Mouse (Mus musculus) c-Kit-positive CD71-positive TER-119-negative erythroid progenitor cells, embryonic 14.5 days (primary cell): ENCODE results near the gene Ogfod2.

Experiments
- DNase-seq: peaks from one replicate; pipeline ENCODE4 v3.0.0-alpha.2; 2013; ENCODE audit warnings: low read depth

The Ogfod2 gene

GRCm38 (mm10) chr5:124111742-124112497 lies at the start of gene Ogfod2:
Ogfod2 (plus strand) TSS chr5:124112297.
- peak; percentile 91 for DNase-seq

GRCm38 (mm10) chr5:124069657-124070056 lies 42.4 kb upstream of the Ogfod2 start:
- DNase-seq = no peak

- DNase-seq = no peak
Measured at GRCm38 (mm10) chr5:124073682-124074081, 38.4 kb upstream of the Ogfod2 start.

GRCm38 (mm10) chr5:124074845-124075307 lies 37.2 kb upstream of the Ogfod2 start:
- no peak for DNase-seq

- no peak for DNase-seq
Measured at GRCm38 (mm10) chr5:124075716-124076115, 36.4 kb upstream of the Ogfod2 start.

- DNase-seq = no peak
Measured at GRCm38 (mm10) chr5:124076559-124076958, 35.5 kb upstream of the Ogfod2 start.

GRCm38 (mm10) chr5:124077241-124077640 lies 34.9 kb upstream of the Ogfod2 start:
- DNase-seq = no peak

- DNase-seq = no peak
Measured at GRCm38 (mm10) chr5:124077856-124078460, 34.1 kb upstream of the Ogfod2 start.

- no peak for DNase-seq
Measured at GRCm38 (mm10) chr5:124078794-124079416, 33.2 kb upstream of the Ogfod2 start.

GRCm38 (mm10) chr5:124079880-124080279 lies 32.2 kb upstream of the Ogfod2 start:
- DNase-seq = no peak

GRCm38 (mm10) chr5:124082447-124082846 lies 29.6 kb upstream of the Ogfod2 start:
- no peak for DNase-seq

GRCm38 (mm10) chr5:124082941-124083688 lies 29.0 kb upstream of the Ogfod2 start:
- DNase-seq = no peak

GRCm38 (mm10) chr5:124083850-124084587 lies 28.1 kb upstream of the Ogfod2 start:
- DNase-seq = no peak

GRCm38 (mm10) chr5:124084588-124085173 lies 27.4 kb upstream of the Ogfod2 start:
- peak; percentile 86 for DNase-seq

GRCm38 (mm10) chr5:124085513-124085912 lies 26.6 kb upstream of the Ogfod2 start:
- no peak for DNase-seq

GRCm38 (mm10) chr5:124086876-124087275 lies 25.2 kb upstream of the Ogfod2 start:
- no peak for DNase-seq

- DNase-seq = no peak
Measured at GRCm38 (mm10) chr5:124089868-124090267, 22.2 kb upstream of the Ogfod2 start.

GRCm38 (mm10) chr5:124091951-124092406 lies 20.1 kb upstream of the Ogfod2 start:
- DNase-seq = peak; percentile 87

- DNase-seq = no peak
Measured at GRCm38 (mm10) chr5:124093120-124093794, 18.8 kb upstream of the Ogfod2 start.

- DNase-seq = no peak
Measured at GRCm38 (mm10) chr5:124093852-124094604, 18.1 kb upstream of the Ogfod2 start.
